Mouse (Mus musculus) forebrain, embryonic 10.5 days (tissue): ENCODE measurements around the gene Ints6. TPM values are rescaled to one million over a fixed set of nuclear protein-coding genes. Genes with fewer than 3 reads are reported as not detected.
"Not testable (repeated sequence)": the region's sequence is repeated elsewhere in the genome, so short reads cannot be mapped to it uniquely, and the experiment has no call there.

Experiments used
- DNase-seq: peaks from one replicate; pipeline ENCODE4 v3.0.0-alpha.2; 2017; ENCODE audit warnings: low spot score; ENCODE audit errors: extremely low spot score
- H3K27ac ChIP-seq: fragments of 300-500 bp; sonication (generic); 2 replicates; pipeline ENCODE4 v1.5.1; 2016; ENCODE audit warnings: mild to moderate bottlenecking
- H3K27me3 ChIP-seq: fragments of 300-500 bp; sonication (generic); 2 replicates; pipeline ENCODE4 v1.6.1; 2016; ENCODE audit warnings: mild to moderate bottlenecking; ENCODE audit not compliant: poor library complexity, severe bottlenecking
- H3K36me3 ChIP-seq: fragments of 300-500 bp; sonication (generic); replicated peaks from 2 replicates; pipeline ENCODE4 v1.6.1; 2016; ENCODE audit warnings: mild to moderate bottlenecking, moderate library complexity
- H3K4me1 ChIP-seq: fragments of 300-500 bp; sonication (generic); 2 replicates; pipeline ENCODE4 v1.6.1; 2016
- H3K4me3 ChIP-seq: fragments of 300-500 bp; sonication (generic); 2 replicates; pipeline ENCODE4 v1.5.1; 2016; ENCODE audit warnings: mild to moderate bottlenecking, moderate library complexity
- H3K9me3 ChIP-seq: fragments of 300-500 bp; sonication (generic); 2 replicates; pipeline ENCODE4 v1.6.1; 2016; ENCODE audit warnings: mild to moderate bottlenecking, moderate library complexity
- WGBS: fragments of 180-500 bp; shearing (Covaris S2); methylation state at CpG from one replicate; pipeline ENCODE4 v1.1.7; 2016; 5-methylcytosine and 5-hydroxymethylcytosine counted together
- polyA plus RNA-seq: library from polyadenylated mRNA; unstranded; fragments of >200 nt; fragmentation: Nextera tagmentation; extraction: Ambion mirVana; gene quantifications from 2 replicates; pipeline ENCODE4 v1.2.1, GENCODE M21; 2016

The Ints6 gene
- polyA plus RNA-seq, 1 experiment from 2014 or later, result 23.9 TPM

DNA sequence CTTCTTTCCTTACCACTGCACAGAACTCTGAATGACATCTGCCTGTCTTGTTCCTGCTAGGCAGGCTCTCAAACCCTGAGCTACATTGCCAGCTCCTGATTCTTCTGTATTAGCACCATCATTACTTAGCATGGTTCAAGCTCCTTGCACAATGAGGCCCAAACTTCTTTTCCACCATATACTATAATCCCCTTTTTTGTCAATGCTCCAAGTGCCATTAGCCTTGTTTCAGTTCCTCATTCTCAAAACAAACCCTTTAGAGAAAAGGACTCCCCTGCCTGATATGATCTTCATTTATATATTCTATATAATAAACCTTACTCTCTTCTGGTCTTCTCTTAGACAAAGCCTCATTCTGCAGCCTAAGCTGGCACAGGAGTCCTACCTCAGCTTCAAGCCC lies 36.4 kb downstream of the Ints6 start:
- H3K36me3 ChIP-seq, result peaks cover 11% of the 10 kb centered on the region
- no peaks in the 10 kb centered on the region for H3K9me3 ChIP-seq
- H3K4me1 ChIP-seq, result no peaks in the 10 kb centered on the region
- H3K4me3 ChIP-seq, result no peak overlapping the region
- no peak for DNase-seq
- no peak overlapping the region for H3K27ac ChIP-seq
- H3K27me3 ChIP-seq, result no peaks in the 10 kb centered on the region

DNA sequence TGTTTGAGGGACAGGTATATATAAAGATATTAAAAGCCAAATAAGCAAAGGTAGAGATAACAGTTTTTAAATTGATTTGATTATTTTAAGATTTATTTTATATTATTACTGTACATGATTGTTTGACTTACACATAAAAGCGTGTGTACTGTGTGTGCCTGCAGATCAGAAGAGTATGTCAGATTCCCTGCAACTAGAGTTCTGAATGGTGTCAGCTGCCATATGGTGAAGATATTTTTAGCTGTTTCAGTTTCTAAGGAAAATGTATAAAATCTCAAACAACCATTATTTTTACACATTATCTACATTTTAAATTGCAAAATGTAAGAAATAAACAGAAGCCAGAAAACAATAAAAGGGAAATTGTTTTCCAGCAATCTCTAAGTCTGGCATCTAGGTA lies 39.3 kb downstream of the Ints6 start:
- H3K36me3 ChIP-seq, result peaks cover 14% of the 10 kb centered on the region
- WGBS, result 92% methylated on average over 1 of the region's 1 CpGs
- no peak for DNase-seq
- H3K4me1 ChIP-seq, result no peaks in the 10 kb centered on the region
- H3K27me3 ChIP-seq, result no peaks in the 10 kb centered on the region
- no peak overlapping the region for H3K27ac ChIP-seq
- H3K9me3 ChIP-seq, result no peaks in the 10 kb centered on the region
- H3K4me3 ChIP-seq, result no peak overlapping the region

GRCm38 (mm10) chr14:62718161-62718560 lies 42.8 kb downstream of the Ints6 start:
- WGBS, result 91% methylated on average over 2 of the region's 2 CpGs
- H3K27ac ChIP-seq, result no peak overlapping the region
- no peaks in the 10 kb centered on the region for H3K27me3 ChIP-seq
- H3K4me1 ChIP-seq, result no peaks in the 10 kb centered on the region
- H3K4me3 ChIP-seq, result no peak overlapping the region
- peaks cover 36% of the 10 kb centered on the region for H3K36me3 ChIP-seq
- DNase-seq, result no peak
- no peaks in the 10 kb centered on the region for H3K9me3 ChIP-seq

DNA sequence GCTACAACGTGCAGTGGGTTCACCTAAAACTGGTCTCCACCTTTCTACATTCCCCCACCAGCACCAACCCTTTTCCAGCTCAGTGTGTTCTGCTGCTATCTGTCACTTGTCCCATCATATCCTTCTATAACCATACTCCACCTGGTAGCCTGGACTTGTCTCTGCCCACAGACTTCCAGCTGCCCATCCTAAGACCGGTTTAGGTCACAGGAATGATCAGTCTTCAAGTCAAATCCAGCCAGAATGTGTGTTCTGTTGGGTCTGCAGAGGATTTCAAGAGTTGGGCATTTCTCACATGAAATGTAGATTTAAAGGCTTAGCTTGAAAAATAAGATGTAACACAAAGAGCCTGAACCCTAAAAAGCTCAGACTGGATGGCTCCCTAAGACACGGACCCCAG lies 87.3 kb downstream of the Ints6 start:
- no peaks in the 10 kb centered on the region for H3K9me3 ChIP-seq
- DNase-seq, result no peak
- H3K27ac ChIP-seq, result no peak overlapping the region
- H3K36me3 ChIP-seq, result no peaks in the 10 kb centered on the region
- H3K4me3 ChIP-seq, result no peak overlapping the region
- H3K4me1 ChIP-seq, result no peaks in the 10 kb centered on the region
- no peaks in the 10 kb centered on the region for H3K27me3 ChIP-seq
- WGBS, result 85% methylated on average over 3 of the region's 3 CpGs

- no peak for DNase-seq
Measured at GRCm38 (mm10) chr14:62664976-62665673, 95.8 kb downstream of the Ints6 start.

GRCm38 (mm10) chr14:62663367-62663766 lies 97.6 kb downstream of the Ints6 start, which contains the start of gene Serpine3:
TSS of gene Serpine3 (plus strand) at chr14:62663667.
- H3K4me3 ChIP-seq, result no peak within 1 kb of the TSS
- DNase-seq, result no peak
- H3K27ac ChIP-seq, result no peak within 1 kb of the TSS
- H3K36me3 ChIP-seq, result no peaks in the 10 kb centered on the region
- WGBS, result 91% methylated on average over 8 of the region's 8 CpGs
- H3K4me1 ChIP-seq, result 0 out of 2 replicates have a peak, but pooled peaks cover 3% of the 10 kb centered on the region
- H3K27me3 ChIP-seq, result 0 out of 2 replicates have a peak, but pooled peaks cover 2% of the 10 kb centered on the region
- no peaks in the 10 kb centered on the region for H3K9me3 ChIP-seq

More at GRCm38 (mm10) chr14:62664976-62665673, 95.8 kb downstream of the Ints6 start:
- Histone ChIP-seq H3K4me1 (0 out of 2 replicates have a peak, but pooled peaks cover 3% of the 10 kb centered on the region), H3K27me3 (0 out of 2 replicates have a peak, but pooled peaks cover 2% of the 10 kb centered on the region), H3K4me3 (no peak overlapping the region), H3K36me3 (no peaks in the 10 kb centered on the region), H3K9me3 (no peaks in the 10 kb centered on the region), H3K27ac (0 out of 2 replicates have a peak overlapping the region, but pooled peaks have one; percentile 7)
- 43% methylated on average over 9 of the region's 9 CpGs for WGBS

DNA sequence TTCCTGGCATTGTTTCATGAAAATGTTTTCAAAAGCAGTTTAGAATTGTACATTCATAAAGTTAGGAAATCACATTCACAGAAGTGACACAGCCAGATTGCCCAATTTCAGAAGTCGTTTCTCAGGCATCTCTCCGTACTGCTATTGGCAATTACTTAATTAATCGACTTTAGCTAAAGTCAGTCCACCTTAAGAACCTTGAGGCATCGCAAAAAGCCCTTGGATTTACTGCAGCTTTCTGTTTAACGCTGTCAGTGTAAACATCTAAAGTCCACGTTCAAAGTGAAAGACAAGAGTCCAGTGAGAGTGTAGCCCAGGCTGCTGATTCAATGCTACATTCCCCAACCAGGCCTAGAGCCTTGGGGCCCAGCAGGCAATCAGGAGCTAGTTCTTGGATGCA lies 98.6 kb downstream of the Ints6 start:
- DNase-seq, result no peak
- Histone ChIP-seq H3K4me1 (0 out of 2 replicates have a peak, but pooled peaks cover 3% of the 10 kb centered on the region), H3K27me3 (0 out of 2 replicates have a peak, but pooled peaks cover 2% of the 10 kb centered on the region)

DNA sequence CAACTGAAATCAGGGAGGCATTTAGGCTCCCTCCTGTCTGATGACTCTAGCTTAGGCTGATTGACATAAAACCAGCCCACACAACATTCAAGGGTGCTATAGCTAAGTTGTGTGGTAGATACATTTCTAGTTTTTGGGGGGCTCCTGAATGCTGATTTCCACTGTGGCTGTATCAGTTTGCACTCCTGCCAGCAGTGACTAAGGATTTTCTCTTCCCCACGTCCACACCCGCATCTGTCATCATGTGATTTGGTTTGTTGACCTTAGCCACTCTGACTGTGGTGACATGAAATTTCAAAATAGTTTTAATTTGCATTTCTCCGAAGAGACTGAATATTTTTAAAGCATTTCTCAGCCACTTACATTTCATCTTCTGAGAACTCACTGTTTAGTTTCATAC lies 103.5 kb downstream of the Ints6 start:
- no peaks in the 10 kb centered on the region for H3K4me1 ChIP-seq
- no peaks in the 10 kb centered on the region for H3K36me3 ChIP-seq
- H3K27me3 ChIP-seq, result no peaks in the 10 kb centered on the region
- no peaks in the 10 kb centered on the region for H3K9me3 ChIP-seq
- no peak for DNase-seq
- 88% methylated on average over 3 of the region's 3 CpGs for WGBS
- no peak overlapping the region for H3K27ac ChIP-seq
- no peak overlapping the region for H3K4me3 ChIP-seq

More for the DNA sequence above, 98.6 kb downstream of the Ints6 start:
- Histone ChIP-seq H3K27ac (no peak overlapping the region), H3K36me3 (no peaks in the 10 kb centered on the region), H3K9me3 (no peaks in the 10 kb centered on the region), H3K4me3 (no peak overlapping the region)
- WGBS, result 89% methylated on average over 6 of the region's 6 CpGs

DNA sequence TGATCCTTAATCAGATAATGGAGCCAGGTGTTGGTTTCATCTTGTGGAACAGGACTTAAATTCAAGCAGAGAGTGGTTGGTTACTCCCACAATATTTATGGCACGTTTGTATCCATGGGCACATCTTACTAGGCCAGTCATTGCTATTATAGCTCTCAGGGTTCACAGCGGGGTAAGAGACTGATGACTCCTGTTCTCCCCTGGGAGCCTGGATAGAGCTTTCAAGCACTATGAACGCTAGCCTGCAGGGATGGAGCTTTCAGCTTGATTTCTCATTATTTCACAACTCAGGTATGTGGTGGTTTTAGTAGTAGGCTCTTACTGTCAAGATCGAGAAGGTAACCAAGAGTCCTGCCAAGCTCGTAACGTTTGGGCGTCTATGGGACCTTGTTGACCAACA lies 105.0 kb downstream of the Ints6 start:
- no peaks in the 10 kb centered on the region for H3K4me1 ChIP-seq
- H3K36me3 ChIP-seq, result no peaks in the 10 kb centered on the region
- DNase-seq, result no peak
- no peak overlapping the region for H3K4me3 ChIP-seq
- no peaks in the 10 kb centered on the region for H3K27me3 ChIP-seq
- H3K9me3 ChIP-seq, result no peaks in the 10 kb centered on the region
- WGBS, result 86% methylated on average over 7 of the region's 7 CpGs
- H3K27ac ChIP-seq, result no peak overlapping the region

DNA sequence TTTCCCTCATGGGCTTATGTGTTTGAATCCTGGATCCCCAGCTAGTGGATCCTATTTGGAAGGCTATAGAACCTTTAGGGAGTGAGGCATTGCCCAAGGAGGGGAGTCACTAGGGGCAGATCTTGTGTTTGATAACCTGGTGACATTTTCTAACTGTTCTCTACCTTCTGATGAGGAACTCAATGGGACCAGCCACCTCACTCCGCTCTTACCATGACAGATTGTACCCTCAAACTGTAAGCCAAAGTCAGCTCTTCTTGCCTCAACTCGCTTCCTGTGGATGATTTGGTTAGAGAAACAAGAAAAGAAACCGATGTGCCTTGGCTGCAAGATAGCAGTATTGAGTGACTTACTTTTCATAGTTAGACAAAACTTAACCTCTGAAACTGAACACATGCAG lies 109.2 kb downstream of the Ints6 start:
- Histone ChIP-seq H3K27ac (no peak overlapping the region), H3K4me3 (no peak overlapping the region), H3K36me3 (no peaks in the 10 kb centered on the region), H3K4me1 (no peaks in the 10 kb centered on the region), H3K9me3 (peaks cover 2% of the 10 kb centered on the region; the same call in 1 of the 2 replicates), H3K27me3 (no peaks in the 10 kb centered on the region)
- 92% methylated on average over 3 of the region's 3 CpGs for WGBS
- DNase-seq, result no peak

- no peaks in the 10 kb centered on the region for H3K36me3 ChIP-seq
- H3K27me3 ChIP-seq, result no peaks in the 10 kb centered on the region
- no peak overlapping the region for H3K27ac ChIP-seq
- no peak for DNase-seq
- H3K9me3 ChIP-seq, result peaks cover 2% of the 10 kb centered on the region; the same call in 1 of the 2 replicates
- no peak overlapping the region for H3K4me3 ChIP-seq
- WGBS, result 73% methylated on average over 3 of the region's 3 CpGs
- no peaks in the 10 kb centered on the region for H3K4me1 ChIP-seq
Measured at GRCm38 (mm10) chr14:62650376-62650775, 110.6 kb downstream of the Ints6 start.

- H3K36me3 ChIP-seq, result no peaks in the 10 kb centered on the region
- H3K27ac ChIP-seq, result no peak overlapping the region
- H3K9me3 ChIP-seq, result peaks cover 2% of the 10 kb centered on the region; the same call in 1 of the 2 replicates
- no peak overlapping the region for H3K4me3 ChIP-seq
- no peaks in the 10 kb centered on the region for H3K4me1 ChIP-seq
- WGBS, result 89% methylated on average over 6 of the region's 6 CpGs
- H3K27me3 ChIP-seq, result no peaks in the 10 kb centered on the region
- no peak for DNase-seq
Measured at GRCm38 (mm10) chr14:62648405-62648804, 112.6 kb downstream of the Ints6 start.

GRCm38 (mm10) chr14:62642368-62642767 lies 118.6 kb downstream of the Ints6 start:
- not testable (repeated sequence) for H3K4me3 ChIP-seq, H3K27me3 ChIP-seq, H3K27ac ChIP-seq, H3K36me3 ChIP-seq, DNase-seq, H3K9me3 ChIP-seq
- peaks cover 10% of the 10 kb centered on the region for H3K4me1 ChIP-seq
- 95% methylated on average over 6 of the region's 7 CpGs for WGBS
